Mouse (Mus musculus): ENCODE measurements around the gene Olfr1412. TPM values are rescaled to one million over a fixed set of nuclear protein-coding genes. Genes with fewer than 3 reads are reported as not detected.

The Olfr1412 gene
- polyA plus RNA-seq (2015; fragmentation: Nextera tagmentation; extraction: Ambion mirVana) = not detected in 2 replicates

- Histone ChIP-seq H3K27ac (replicated peaks) (no peak within 1 kb of the TSS), H3K9ac (0 out of 2 replicates have a peak within 1 kb of the TSS, but pooled peaks have one; percentile 1), H3K9me3 (replicated peaks) (0 out of 2 replicates have a peak, but pooled peaks cover 8% of the 10 kb centered on the region), H3K36me3 (no peaks in the 10 kb centered on the region), H3K27me3 (no peaks in the 10 kb centered on the region), H3K4me1 (no peaks in the 10 kb centered on the region), H3K4me2 (replicated peaks) (no peak within 1 kb of the TSS), H3K4me3 (replicated peaks) (no peak within 1 kb of the TSS)
- no peak for ATAC-seq (ENCODE audit: insufficient number of reproducible peaks, low FRiP score, low TSS enrichment, low read depth)
- WGBS = 85% methylated on average over 2 of the region's 2 CpGs
These were observed at the start of gene Olfr1412 for GRCm38 (mm10) chr1:92585479-92585878. Olfr1412 (plus strand) TSS chr1:92585779.

GRCm38 (mm10) chr1:92536972-92537371 lies 48.6 kb upstream of the Olfr1412 start:
- Histone ChIP-seq H3K36me3 (no peaks in the 10 kb centered on the region), H3K9ac (no peak overlapping the region), H3K4me1 (no peaks in the 10 kb centered on the region), H3K27me3 (peaks cover 1% of the 10 kb centered on the region; the same call in 1 of the 2 replicates), H3K9me3 (replicated peaks) (no peaks in the 10 kb centered on the region), H3K27ac (replicated peaks) (no peak overlapping the region), H3K4me3 (replicated peaks) (no peak overlapping the region), H3K4me2 (replicated peaks) (no peak overlapping the region)
- 51% methylated on average over 5 of the region's 5 CpGs for WGBS
- no peak for ATAC-seq (ENCODE audit: insufficient number of reproducible peaks, low FRiP score, low TSS enrichment, low read depth)

- no peaks in the 10 kb centered on the region for H3K36me3 ChIP-seq
- no peak overlapping the region for H3K4me2 ChIP-seq (replicated peaks)
- no peaks in the 10 kb centered on the region for H3K9me3 ChIP-seq (replicated peaks)
- no peak overlapping the region for H3K27ac ChIP-seq (replicated peaks)
- H3K27me3 ChIP-seq = no peaks in the 10 kb centered on the region
- WGBS = 31% methylated on average over 2 of the region's 2 CpGs
- ATAC-seq (ENCODE audit: insufficient number of reproducible peaks, low FRiP score, low TSS enrichment, low read depth) = no peak
- no peak overlapping the region for H3K4me3 ChIP-seq (replicated peaks)
- no peak overlapping the region for H3K9ac ChIP-seq
- H3K4me1 ChIP-seq = no peaks in the 10 kb centered on the region
These were observed 46.5 kb upstream of the Olfr1412 start for GRCm38 (mm10) chr1:92539071-92539470.

GRCm38 (mm10) chr1:92545929-92546328 lies 39.6 kb upstream of the Olfr1412 start:
- H3K9ac ChIP-seq = no peak overlapping the region
- WGBS = 69% methylated on average over 2 of the region's 2 CpGs
- ATAC-seq (ENCODE audit: insufficient number of reproducible peaks, low FRiP score, low TSS enrichment, low read depth) = peak; percentile 43; the same call in 1 of the 2 replicates
- H3K9me3 ChIP-seq (replicated peaks) = no peaks in the 10 kb centered on the region
- no peaks in the 10 kb centered on the region for H3K4me1 ChIP-seq
- no peaks in the 10 kb centered on the region for H3K27me3 ChIP-seq
- H3K4me3 ChIP-seq (replicated peaks) = no peak overlapping the region
- no peaks in the 10 kb centered on the region for H3K36me3 ChIP-seq
- no peak overlapping the region for H3K27ac ChIP-seq (replicated peaks)
- no peak overlapping the region for H3K4me2 ChIP-seq (replicated peaks)

- Histone ChIP-seq H3K9ac (no peak within 1 kb of the TSS), H3K36me3 (no peaks in the 10 kb centered on the region), H3K27me3 (no peaks in the 10 kb centered on the region), H3K9me3 (replicated peaks) (no peaks in the 10 kb centered on the region), H3K4me3 (replicated peaks) (no peak within 1 kb of the TSS), H3K4me2 (replicated peaks) (no peak within 1 kb of the TSS), H3K4me1 (no peaks in the 10 kb centered on the region), H3K27ac (replicated peaks) (no peak within 1 kb of the TSS)
- 78% methylated on average over 3 of the region's 3 CpGs for WGBS
- no peak for ATAC-seq (ENCODE audit: insufficient number of reproducible peaks, low FRiP score, low TSS enrichment, low read depth)
These were observed 14.6 kb upstream of the Olfr1412 start, which contains the start of gene Olfr1413 for GRCm38 (mm10) chr1:92571022-92571421. Olfr1413 (plus strand) TSS chr1:92571322.

- Histone ChIP-seq H3K27me3 (no peaks in the 10 kb centered on the region), H3K9me3 (replicated peaks) (no peaks in the 10 kb centered on the region), H3K9ac (no peak within 1 kb of the TSS), H3K27ac (replicated peaks) (no peak within 1 kb of the TSS), H3K4me3 (replicated peaks) (no peak within 1 kb of the TSS), H3K4me2 (replicated peaks) (no peak within 1 kb of the TSS), H3K36me3 (no peaks in the 10 kb centered on the region), H3K4me1 (no peaks in the 10 kb centered on the region)
- no peak for ATAC-seq (ENCODE audit: insufficient number of reproducible peaks, low FRiP score, low TSS enrichment, low read depth)
These were observed 8.5 kb downstream of the Olfr1412 start, which contains the start of gene Olfr1411 for GRCm38 (mm10) chr1:92594111-92594510. Olfr1411 (plus strand) TSS chr1:92594411.

- no peak overlapping the region for H3K4me2 ChIP-seq (replicated peaks)
- H3K27me3 ChIP-seq = no peaks in the 10 kb centered on the region
- no peak for ATAC-seq (ENCODE audit: insufficient number of reproducible peaks, low FRiP score, low TSS enrichment, low read depth)
- no peak overlapping the region for H3K4me3 ChIP-seq (replicated peaks)
- no peaks in the 10 kb centered on the region for H3K36me3 ChIP-seq
- H3K9ac ChIP-seq = no peak overlapping the region
- WGBS = 75% methylated on average over 3 of the region's 3 CpGs
- no peaks in the 10 kb centered on the region for H3K9me3 ChIP-seq (replicated peaks)
- no peak overlapping the region for H3K27ac ChIP-seq (replicated peaks)
- no peaks in the 10 kb centered on the region for H3K4me1 ChIP-seq
These were observed 10.4 kb downstream of the Olfr1412 start for GRCm38 (mm10) chr1:92596019-92596418.

GRCm38 (mm10) chr1:92605482-92605881 lies 19.9 kb downstream of the Olfr1412 start, which contains the start of gene Olfr1410:
Olfr1410 (plus strand) TSS chr1:92605782.
- no peak within 1 kb of the TSS for H3K9ac ChIP-seq
- H3K27me3 ChIP-seq = no peaks in the 10 kb centered on the region; the same call in 1 of the 2 replicates
- no peak within 1 kb of the TSS for H3K4me2 ChIP-seq (replicated peaks)
- H3K36me3 ChIP-seq = no peaks in the 10 kb centered on the region
- H3K4me1 ChIP-seq = no peaks in the 10 kb centered on the region
- no peak within 1 kb of the TSS for H3K4me3 ChIP-seq (replicated peaks)
- 79% methylated on average over 1 of the region's 1 CpGs for WGBS
- H3K27ac ChIP-seq (replicated peaks) = no peak within 1 kb of the TSS
- no peaks in the 10 kb centered on the region for H3K9me3 ChIP-seq (replicated peaks)
- no peak for ATAC-seq (ENCODE audit: insufficient number of reproducible peaks, low FRiP score, low TSS enrichment, low read depth)

GRCm38 (mm10) chr1:92607711-92608110 lies 22.1 kb downstream of the Olfr1412 start:
- Histone ChIP-seq H3K4me3 (replicated peaks) (no peak overlapping the region), H3K36me3 (no peaks in the 10 kb centered on the region), H3K4me1 (no peaks in the 10 kb centered on the region), H3K9ac (no peak overlapping the region), H3K4me2 (replicated peaks) (no peak overlapping the region), H3K27me3 (no peaks in the 10 kb centered on the region; the same call in 1 of the 2 replicates), H3K27ac (replicated peaks) (no peak overlapping the region), H3K9me3 (replicated peaks) (no peaks in the 10 kb centered on the region)
- 77% methylated on average over 4 of the region's 4 CpGs for WGBS
- no peak for ATAC-seq (ENCODE audit: insufficient number of reproducible peaks, low FRiP score, low TSS enrichment, low read depth)

GRCm38 (mm10) chr1:92611008-92611407 lies 25.4 kb downstream of the Olfr1412 start:
- Histone ChIP-seq H3K9me3 (replicated peaks) (no peaks in the 10 kb centered on the region), H3K4me2 (replicated peaks) (no peak overlapping the region), H3K27ac (replicated peaks) (no peak overlapping the region), H3K36me3 (no peaks in the 10 kb centered on the region), H3K27me3 (no peaks in the 10 kb centered on the region; the same call in 1 of the 2 replicates), H3K4me1 (no peaks in the 10 kb centered on the region), H3K4me3 (replicated peaks) (no peak overlapping the region), H3K9ac (no peak overlapping the region)
- ATAC-seq (ENCODE audit: insufficient number of reproducible peaks, low FRiP score, low TSS enrichment, low read depth) = no peak
- WGBS = 4% methylated on average over 5 of the region's 5 CpGs

GRCm38 (mm10) chr1:92613175-92613574 lies 27.6 kb downstream of the Olfr1412 start:
- Histone ChIP-seq H3K4me2 (replicated peaks) (no peak overlapping the region), H3K36me3 (no peaks in the 10 kb centered on the region), H3K27me3 (no peaks in the 10 kb centered on the region; the same call in 1 of the 2 replicates), H3K4me1 (no peaks in the 10 kb centered on the region), H3K4me3 (replicated peaks) (no peak overlapping the region), H3K9ac (no peak overlapping the region), H3K27ac (replicated peaks) (no peak overlapping the region), H3K9me3 (replicated peaks) (no peaks in the 10 kb centered on the region)
- 44% methylated on average over 4 of the region's 4 CpGs for WGBS
- ATAC-seq (ENCODE audit: insufficient number of reproducible peaks, low FRiP score, low TSS enrichment, low read depth) = no peak

GRCm38 (mm10) chr1:92614516-92614915 lies 28.9 kb downstream of the Olfr1412 start:
- Histone ChIP-seq H3K27ac (replicated peaks) (no peak overlapping the region), H3K9me3 (replicated peaks) (no peaks in the 10 kb centered on the region), H3K4me1 (no peaks in the 10 kb centered on the region), H3K36me3 (no peaks in the 10 kb centered on the region), H3K27me3 (peaks cover 3% of the 10 kb centered on the region; the same call in 1 of the 2 replicates), H3K4me3 (replicated peaks) (no peak overlapping the region), H3K4me2 (replicated peaks) (no peak overlapping the region), H3K9ac (no peak overlapping the region)
- ATAC-seq (ENCODE audit: insufficient number of reproducible peaks, low FRiP score, low TSS enrichment, low read depth) = no peak
- 8% methylated on average over 1 of the region's 1 CpGs for whole genome bisulfite sequencing

Data from embryonic facial prominence, embryonic 15.5 days (tissue).